Mouse (Mus musculus): Measurements from ENCODE around the gene Tbc1d22b. TPM values are rescaled to one million over a fixed set of nuclear protein-coding genes. Genes with fewer than 3 reads are reported as not detected.

The Tbc1d22b gene
- total and polyA plus RNA-seq, 3 experiments: 8.0 to 53.8 (median 30.7) TPM

DNA sequence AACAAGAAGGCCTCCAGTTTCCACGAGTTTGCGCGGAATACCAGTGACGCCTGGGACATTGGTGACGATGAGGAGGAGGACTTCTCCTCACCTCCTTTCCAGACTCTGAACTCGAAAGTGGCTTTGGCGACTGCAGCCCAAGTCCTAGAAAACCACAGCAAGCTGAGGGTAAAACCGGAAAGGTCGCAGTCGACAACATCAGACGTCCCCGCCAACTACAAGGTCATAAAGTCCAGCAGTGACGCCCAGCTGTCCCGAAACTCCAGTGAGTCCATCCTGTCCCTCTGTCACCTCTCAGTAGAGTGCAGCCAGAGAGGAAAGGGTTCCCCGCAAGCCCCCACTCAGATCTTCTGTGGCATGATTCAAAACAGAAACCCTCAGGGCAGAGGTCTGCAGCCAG lies 18.9 kb downstream of the Tbc1d22b start:
- Histone ChIP-seq H3K27ac (ENCODE audit: control insufficient read depth, low read depth, low read length) (no peak overlapping the region), H3K4me1 (ENCODE audit: control insufficient read depth in 1 of 2, insufficient read depth in 2 of 2, low read length in 2 of 2) (no peaks in the 10 kb centered on the region), H3K4me3 (ENCODE audit: control insufficient read depth in 1 of 2, insufficient read depth in 1 of 2, low read depth in 2 of 2, low read length in 2 of 2) (no peak overlapping the region), H3K9me3 (replicated peaks; ENCODE audit: insufficient read depth, low read length) (no peaks in the 10 kb centered on the region), H3K27me3 (ENCODE audit: control insufficient read depth in 1 of 2, insufficient read depth in 2 of 2, low read length in 2 of 2) (no peaks in the 10 kb centered on the region), H3K79me2 (ENCODE audit: control insufficient read depth, insufficient read depth, low read length, poor library complexity) (no peaks in the 10 kb centered on the region), H3K9ac (ENCODE audit: control insufficient read depth, low read depth, low read length, poor library complexity, severe bottlenecking) (no peak overlapping the region), H3K36me3 (ENCODE audit: control insufficient read depth in 1 of 2, insufficient read depth in 2 of 2, low read length in 2 of 2) (peaks cover 0 to 2% of the 10 kb centered on the region in 2 experiments; a peak in 2 of 4 replicates)
- DNase-seq (ENCODE audit: low read depth, low spot score): no peak
- TF ChIP-seq JUND (IDR thresholded peaks at IDR 0.05; ENCODE audit: low read depth, low read length): no peak
- no peak for TF ChIP-seq SIN3A (IDR thresholded peaks at IDR 0.05; ENCODE audit: low read length)
- TF ChIP-seq ZKSCAN1 (IDR thresholded peaks at IDR 0.05; ENCODE audit: low read depth, low read length): no peak
- no peak for TF ChIP-seq ELF1 (IDR thresholded peaks at IDR 0.05; ENCODE audit: low read depth, low read length)
- TF ChIP-seq MAZ (IDR thresholded peaks at IDR 0.05; ENCODE audit: low read depth, low read length): no peak
- no peak for TF ChIP-seq MYC (IDR thresholded peaks at IDR 0.05; ENCODE audit: low read depth, low read length)
- TF ChIP-seq POLR2AphosphoS5 (IDR thresholded peaks at IDR 0.05; ENCODE audit: borderline replicate concordance, low read depth, low read length): no peak
- TF ChIP-seq TCF12 (IDR thresholded peaks at IDR 0.05; ENCODE audit: low read depth, low read length): no peak
- no peak for TF ChIP-seq MXI1 (IDR thresholded peaks at IDR 0.05; ENCODE audit: low read depth, low read length)
- no peak for TF ChIP-seq ETS1 (IDR thresholded peaks at IDR 0.05; ENCODE audit: low read depth, low read length)
- no peak for TF ChIP-seq RCOR1 (IDR thresholded peaks at IDR 0.05; ENCODE audit: low read depth, low read length)
- TF ChIP-seq USF2 (IDR thresholded peaks at IDR 0.05; ENCODE audit: borderline replicate concordance in 1 of 2, insufficient read depth in 1 of 2, low read depth in 1 of 2, low read length in 2 of 2): no peak

DNA sequence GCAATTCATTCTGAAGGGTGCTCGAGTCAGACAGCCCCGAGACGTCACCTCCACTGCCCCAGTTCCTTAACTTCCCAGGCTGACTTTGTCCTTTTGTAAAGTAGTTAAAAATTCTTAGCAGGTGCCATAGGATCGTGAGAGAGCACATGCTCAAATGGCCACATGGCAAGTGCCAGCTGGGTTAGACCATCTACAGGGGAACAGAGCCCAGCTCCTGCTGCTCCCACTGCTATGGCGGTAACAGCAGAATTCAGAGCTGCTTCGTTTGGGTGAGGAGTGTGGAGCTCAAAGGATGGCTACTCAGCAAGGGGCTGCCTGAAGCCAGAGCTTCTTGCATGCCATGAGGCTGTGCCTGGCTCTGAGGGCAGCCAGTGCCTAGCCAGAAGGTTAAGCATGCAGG lies 20.2 kb downstream of the Tbc1d22b start:
- no peak for DNase-seq (ENCODE audit: low read depth, low spot score)
- Histone ChIP-seq H3K36me3 (ENCODE audit: control insufficient read depth in 1 of 2, insufficient read depth in 2 of 2, low read length in 2 of 2) (peaks cover 0 to 1% of the 10 kb centered on the region in 2 experiments; a peak in 2 of 4 replicates), H3K27me3 (ENCODE audit: control insufficient read depth in 1 of 2, insufficient read depth in 2 of 2, low read length in 2 of 2) (no peaks in the 10 kb centered on the region), H3K79me2 (ENCODE audit: control insufficient read depth, insufficient read depth, low read length, poor library complexity) (no peaks in the 10 kb centered on the region), H3K4me3 (ENCODE audit: control insufficient read depth in 1 of 2, insufficient read depth in 1 of 2, low read depth in 2 of 2, low read length in 2 of 2) (no peak overlapping the region), H3K4me1 (ENCODE audit: control insufficient read depth in 1 of 2, insufficient read depth in 2 of 2, low read length in 2 of 2) (no peaks in the 10 kb centered on the region), H3K27ac (ENCODE audit: control insufficient read depth, low read depth, low read length) (no peak overlapping the region), H3K9ac (ENCODE audit: control insufficient read depth, low read depth, low read length, poor library complexity, severe bottlenecking) (no peak overlapping the region), H3K9me3 (replicated peaks; ENCODE audit: insufficient read depth, low read length) (no peaks in the 10 kb centered on the region)
- no peak for TF ChIP-seq TAL1 (IDR thresholded peaks at IDR 0.05; ENCODE audit: low read length)
- TF ChIP-seq MYC (IDR thresholded peaks at IDR 0.05; ENCODE audit: low read depth, low read length): no peak
- TF ChIP-seq UBTF (IDR thresholded peaks at IDR 0.05; ENCODE audit: borderline replicate concordance, insufficient read depth, low read depth, low read length): no peak
- TF ChIP-seq NRF1 (IDR thresholded peaks at IDR 0.05; ENCODE audit: insufficient read depth, low read depth, low read length, poor library complexity, severe bottlenecking): no peak
- no peak for TF ChIP-seq MEF2A (IDR thresholded peaks at IDR 0.05; ENCODE audit: extremely low read depth, insufficient replicate concordance, low read depth, low read length, poor library complexity, severe bottlenecking)
- TF ChIP-seq TCF12 (IDR thresholded peaks at IDR 0.05; ENCODE audit: low read depth, low read length): no peak

All from MEL (cell line).